Mouse (Mus musculus) adrenal gland, postnatal 36 days (tissue): ENCODE measurements around the gene Glcci1. TPM values are rescaled to one million over a fixed set of nuclear protein-coding genes. Genes with fewer than 3 reads are reported as not detected.

Source experiments
- DNase-seq, 2 experiments: peaks; one replicate each; pipeline ENCODE4 v3.0.0; 2021; ENCODE audit warnings: mixed read lengths in 1 of 2
- total RNA-seq, 2 experiments: library from RNA; stranded (reverse); gene quantifications; 2 replicates each; pipeline ENCODE4 v1.2.3; 2021

Glcci1 gene
- total RNA-seq, 2 experiments from 2014 or later: 26.8 to 27.3 TPM

DNA sequence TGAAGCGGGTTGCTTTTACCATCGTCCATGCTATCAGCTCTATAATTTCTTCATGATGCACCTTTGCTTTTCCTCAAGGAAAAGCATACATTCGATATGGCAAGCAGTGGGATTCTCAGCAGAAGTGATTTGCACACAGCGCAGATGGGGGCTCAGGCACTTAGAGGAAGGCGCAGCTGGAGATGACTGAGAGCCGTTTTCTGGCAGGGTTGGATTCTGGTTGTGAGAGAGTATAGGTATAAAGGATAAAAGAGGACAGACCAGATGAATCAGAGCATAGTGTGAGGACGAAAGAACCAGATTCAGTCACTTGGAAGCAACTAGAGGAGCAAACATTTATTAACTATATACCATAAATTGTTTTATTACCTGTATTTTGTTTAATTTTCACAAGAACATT, 36.4 kb downstream of the Glcci1 start:
- no peak for DNase-seq

DNA sequence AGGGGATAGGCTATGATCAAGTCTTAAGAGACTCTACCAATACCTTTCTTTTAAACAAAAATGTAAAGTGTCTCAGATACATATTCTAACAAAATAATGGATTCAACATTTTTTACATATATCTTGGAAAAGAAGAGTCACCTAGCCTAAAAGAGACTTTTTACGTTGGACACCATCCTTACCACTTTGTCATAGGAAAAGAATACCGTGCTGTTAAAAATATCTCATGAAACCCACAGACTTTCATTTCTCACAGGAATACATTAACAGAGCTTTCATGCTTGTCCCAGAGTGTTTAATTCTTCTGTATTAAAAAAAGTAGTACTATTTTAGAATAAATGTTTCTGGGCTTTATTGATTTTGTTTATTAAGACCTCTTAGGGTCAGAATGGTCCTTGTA, 41.8 kb downstream of the Glcci1 start:
- no peak for DNase-seq

DNA sequence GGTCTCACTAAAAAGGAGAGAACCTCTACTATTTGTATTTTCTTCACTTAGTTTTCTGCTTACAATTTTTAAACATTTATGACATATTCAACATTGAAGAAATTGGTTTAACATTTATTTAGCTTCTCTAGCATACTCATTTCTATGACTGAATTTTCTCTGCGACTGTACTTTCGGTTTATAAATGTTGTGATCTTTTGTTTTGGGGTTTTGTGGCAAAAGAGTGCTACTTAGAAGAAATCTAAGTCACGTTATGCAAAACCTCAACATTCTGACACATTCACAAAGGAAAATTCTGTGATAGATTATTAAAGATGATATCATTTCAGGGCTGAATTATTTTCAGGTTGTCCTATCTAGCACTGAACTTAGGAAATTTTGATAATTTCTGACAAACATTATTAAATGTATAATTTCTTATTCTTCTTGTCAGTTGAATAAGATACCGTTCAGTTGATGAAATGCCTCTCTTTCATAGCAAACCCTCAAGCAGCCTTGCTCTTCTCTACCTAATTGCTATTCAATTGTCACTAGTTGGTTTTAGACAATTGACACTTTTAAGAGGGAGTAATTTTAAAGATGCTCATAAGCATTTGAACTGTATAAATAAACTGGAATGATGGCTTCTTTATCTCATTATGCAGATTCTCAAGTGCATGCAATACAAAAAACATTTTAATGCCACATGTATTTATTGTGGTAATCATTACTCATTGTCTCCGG, 47.6 kb downstream of the Glcci1 start:
- no peak for DNase-seq

DNA sequence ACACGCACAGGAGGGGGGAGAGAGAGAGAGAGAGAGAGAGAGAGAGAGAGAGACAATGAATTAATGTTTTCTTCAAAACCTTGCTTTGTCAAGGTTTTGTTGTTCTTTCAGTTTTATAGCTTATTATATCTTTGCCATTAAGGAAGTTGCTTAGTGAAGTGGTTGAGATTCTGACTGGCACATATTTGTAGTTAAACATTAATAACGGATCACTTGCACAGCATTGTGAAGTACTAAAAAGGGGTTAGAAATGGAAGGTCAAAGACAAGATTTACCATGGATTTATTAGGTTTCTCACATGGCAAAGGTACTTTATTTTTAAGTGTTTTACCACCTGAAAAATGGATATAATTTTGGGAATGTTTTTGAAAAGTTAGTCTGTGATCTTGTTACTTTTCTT, 51.3 kb downstream of the Glcci1 start:
- no peak for DNase-seq

DNA sequence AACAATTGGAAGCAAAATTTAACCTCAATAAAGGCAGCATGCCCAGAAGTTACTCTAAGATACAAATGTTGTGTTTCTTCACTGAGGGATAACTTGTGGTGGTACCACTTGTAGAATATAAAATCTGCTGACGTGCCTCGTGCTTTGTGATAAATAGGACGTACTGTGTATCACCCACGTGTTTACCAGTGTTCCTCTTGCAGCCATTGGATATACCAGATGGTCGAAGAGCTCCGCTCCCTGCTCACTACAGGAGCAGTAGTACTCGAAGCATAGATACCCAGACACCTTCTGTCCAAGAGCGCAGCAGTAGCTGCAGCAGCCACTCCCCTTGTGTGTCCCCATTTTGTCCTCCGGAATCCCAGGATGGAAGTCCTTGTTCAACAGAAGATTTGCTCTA, 73.0 kb downstream of the Glcci1 start:
- DNase-seq: no peak

DNA sequence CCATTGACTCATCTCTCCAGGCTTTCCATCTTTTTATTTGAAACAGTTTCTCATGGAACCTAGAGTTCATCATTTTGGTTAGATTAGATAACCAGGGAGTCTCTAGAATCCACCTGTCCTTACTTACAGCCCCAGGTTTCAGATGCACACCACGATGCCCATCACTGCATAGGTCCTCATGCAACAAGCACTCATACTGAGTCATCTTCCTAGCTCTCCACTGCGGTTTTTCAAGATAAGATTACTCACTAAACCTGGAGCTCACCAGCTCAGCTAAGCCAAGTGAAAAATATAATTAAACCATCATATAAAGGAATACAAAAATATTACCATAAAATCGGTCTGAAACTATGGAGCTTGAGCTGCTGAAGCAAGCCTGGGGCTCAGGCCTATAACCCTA, 74.5 kb downstream of the Glcci1 start:
- DNase-seq: no peak

DNA sequence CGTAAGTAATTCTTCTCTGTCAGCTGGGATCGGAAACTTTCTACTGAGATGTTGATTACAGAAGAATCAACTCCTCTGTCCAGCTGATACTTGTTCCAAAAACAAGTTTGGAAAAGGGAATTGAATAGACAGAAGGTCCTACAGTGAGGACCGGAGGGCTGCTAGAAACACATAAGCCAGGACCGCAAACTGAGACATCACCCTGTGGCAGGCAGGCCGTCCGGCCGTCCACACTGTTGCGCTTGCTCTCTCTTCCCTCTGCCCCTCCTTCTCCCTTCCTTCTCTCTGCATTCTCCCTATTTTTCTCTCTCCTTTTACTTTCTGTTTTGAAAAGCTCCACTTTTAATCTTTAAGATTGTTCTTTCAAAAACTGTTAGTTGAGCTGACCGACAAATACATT, 82.3 kb downstream of the Glcci1 start:
- peak in 1 of 2 experiments; percentile 5 for DNase-seq

DNA sequence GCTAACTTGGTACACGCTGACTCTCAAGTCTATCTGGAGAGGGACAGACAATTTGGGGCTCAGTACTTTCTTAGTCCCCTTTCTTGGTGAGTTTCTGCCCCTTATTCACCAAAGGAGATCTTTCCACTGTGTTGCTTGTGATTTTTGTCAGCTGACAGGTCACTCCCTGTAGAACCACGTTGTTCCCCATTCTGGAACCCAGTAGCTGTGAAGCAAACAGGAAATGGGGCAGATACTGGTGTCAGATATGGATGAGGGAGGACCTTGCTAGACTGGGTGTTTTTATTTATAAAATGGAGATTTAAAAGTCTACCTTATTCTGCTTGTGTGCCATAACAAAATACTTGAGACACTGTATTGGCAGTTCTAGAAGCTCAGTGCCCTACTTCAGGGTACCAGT, 108.0 kb downstream of the Glcci1 start:
- DNase-seq: no peak

DNA sequence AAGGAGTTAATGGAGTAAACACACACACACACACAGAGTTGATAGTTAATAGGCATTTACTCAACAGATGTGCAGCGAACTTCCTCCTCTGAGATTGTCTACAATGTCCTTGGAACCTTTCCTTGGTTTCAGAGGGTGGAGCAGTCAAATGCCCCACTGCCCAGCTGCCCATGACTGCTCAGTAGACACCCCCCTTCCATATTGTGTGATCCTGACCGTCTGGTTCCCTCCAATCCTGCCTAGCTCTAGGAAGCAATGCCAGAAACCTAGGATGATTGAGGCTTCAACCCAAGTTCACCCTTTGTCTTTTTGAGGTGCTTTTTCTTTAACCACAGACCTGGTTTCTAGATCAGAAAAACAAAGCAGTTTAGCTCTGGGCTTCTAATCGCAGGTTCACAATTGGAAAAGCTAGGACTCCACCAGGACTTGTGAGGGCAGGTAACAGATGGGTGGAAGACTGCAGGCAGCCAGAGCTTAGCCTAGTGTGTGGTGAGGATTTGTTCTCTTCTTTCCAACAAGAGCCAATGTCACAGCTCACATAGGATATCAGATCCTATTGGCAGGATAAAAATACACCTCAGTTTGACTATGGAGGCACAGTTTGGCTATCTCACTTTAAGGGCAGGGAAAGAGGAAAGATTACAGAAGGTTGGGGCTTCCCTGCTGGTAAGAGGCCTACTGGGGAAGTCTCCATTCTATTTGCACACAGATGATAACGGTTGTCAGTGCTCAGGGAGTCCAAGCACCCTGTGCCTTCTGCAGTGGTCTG, 110.4 kb downstream of the Glcci1 start:
- no peak for DNase-seq

DNA sequence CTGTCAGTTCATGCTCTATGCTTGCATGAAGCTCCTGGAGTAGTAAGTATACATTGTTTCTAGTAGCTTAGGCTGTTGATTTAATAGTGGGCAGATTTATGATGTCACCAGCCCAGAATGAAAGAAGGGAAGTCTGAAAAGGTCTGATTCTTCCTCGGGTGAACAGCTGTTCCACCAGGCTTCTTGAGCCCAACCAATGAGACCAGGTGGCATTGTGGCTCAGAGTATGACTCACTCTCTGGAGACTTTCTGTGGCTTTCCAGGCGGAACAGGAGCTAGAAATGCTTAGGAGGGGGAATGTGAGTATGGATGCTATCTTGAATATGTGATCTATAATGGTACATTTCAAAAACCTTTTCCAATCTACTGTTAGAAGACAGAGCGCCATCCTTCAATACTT, 113.6 kb downstream of the Glcci1 start:
- DNase-seq: no peak

DNA sequence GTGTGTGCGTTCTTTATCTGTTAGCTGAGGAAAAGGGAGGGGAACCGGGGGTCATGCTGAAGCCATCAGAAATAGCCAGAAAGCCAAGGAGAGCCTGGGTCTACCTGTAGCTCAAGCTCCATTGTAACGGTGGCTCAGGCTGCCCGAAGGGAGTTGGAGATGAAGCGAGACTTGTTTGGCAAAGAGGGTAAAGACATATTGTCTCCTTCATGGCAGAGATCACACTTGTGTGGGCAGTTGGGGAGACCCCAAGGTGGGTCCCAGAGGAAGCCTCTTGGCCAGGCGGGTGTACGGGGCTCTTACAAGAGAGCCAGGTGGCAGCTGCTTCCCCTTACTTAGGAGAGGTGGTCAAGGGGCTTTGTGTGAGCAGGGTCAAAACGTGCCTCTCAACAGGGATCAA, 118.8 kb downstream of the Glcci1 start:
- DNase-seq: no peak

DNA sequence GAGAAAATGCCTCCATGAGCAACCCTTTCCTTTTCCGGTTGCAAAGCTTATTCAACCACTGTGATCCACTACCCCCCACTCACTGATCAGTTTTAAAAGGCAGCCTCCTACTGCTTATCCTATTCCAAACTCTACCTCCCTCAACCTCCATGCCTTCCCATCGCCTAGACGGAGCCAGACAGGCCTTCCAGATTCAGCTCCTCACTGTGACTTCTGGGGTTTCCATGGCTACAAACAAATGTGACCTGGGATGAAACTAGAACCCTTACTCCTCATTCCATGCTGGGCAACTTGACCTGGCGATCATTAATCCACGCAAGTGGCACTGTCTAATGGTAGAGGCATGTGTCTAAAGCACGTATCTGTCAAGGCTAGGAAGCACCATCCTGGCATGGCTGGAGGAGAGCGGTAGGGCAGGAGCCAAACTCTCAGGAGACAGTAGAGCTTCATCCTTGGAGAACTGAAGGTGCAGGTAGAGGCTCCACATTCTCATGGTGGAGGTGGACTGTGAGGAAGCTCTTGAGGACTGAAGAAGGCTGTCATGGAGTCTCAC, 119.4 kb downstream of the Glcci1 start:
- no peak for DNase-seq

DNA sequence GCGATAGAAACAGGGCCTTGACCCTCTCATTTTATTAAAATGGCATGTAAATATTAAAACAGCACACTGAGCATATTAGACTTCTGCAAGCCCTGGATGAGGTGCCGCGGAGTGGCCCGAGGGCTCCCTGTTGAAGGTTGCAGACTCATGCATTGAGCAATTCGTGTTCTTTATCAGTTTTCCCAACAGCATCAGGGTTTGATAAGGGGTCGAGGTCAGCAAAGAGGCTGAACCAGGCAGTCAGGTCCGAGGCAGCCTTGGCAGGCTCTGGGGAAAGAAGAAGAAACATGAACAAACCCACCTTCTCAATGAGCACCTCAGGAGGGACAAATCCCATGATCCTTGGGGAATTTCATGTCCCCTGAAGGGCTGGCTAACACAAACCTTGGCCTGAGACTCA, 121.1 kb downstream of the Glcci1 start:
- peak in 1 of 2 experiments; percentile 15 for DNase-seq

DNA sequence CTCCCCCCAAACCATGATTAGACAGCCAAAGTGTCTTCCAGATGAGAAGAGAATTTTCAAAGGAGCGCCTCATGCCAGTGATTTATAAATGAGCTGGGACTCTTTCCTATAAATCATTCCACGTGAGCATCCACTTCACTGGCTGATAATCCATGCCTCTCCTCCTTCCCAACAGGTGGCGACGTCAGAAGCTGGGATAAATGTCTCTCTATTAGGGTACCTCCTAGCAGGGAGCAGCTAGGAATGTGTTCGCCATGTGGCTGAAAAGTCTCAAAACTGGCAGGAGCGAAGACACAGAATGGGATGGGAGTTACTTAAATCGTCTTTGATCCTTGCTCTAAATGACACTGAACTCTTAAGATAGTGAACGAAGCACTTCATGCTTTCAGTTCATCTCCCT, 122.0 kb downstream of the Glcci1 start:
- no peak for DNase-seq

DNA sequence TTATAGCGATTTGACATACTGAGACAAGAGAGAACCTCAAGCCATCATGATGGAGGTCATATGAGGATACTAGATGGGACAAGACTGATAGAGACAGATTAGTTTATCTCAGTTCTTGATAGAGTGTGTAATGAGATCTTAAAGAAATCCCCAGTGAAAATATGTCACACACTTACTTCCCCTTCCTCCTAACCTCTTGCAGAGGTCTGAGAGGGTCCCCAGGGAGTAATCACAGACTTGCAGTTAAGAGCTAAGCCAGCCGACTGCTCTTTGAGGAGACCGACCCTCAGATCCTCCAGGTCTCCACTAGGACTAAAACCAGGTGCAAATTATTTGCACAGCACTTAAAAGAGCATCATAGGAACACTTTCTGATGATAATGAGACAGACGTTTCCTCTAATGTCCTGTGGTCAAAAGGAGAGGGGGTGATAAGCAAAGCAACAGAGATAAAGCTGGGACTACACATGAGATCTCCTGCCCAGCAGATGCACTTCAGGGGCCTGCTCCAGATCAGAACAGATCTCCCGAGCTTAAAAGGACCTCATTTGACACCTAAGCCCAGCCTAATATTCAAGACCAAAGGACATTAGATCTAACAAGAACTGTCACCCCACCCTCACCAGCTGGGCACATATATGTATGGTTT, 122.7 kb downstream of the Glcci1 start:
- no peak for DNase-seq

DNA sequence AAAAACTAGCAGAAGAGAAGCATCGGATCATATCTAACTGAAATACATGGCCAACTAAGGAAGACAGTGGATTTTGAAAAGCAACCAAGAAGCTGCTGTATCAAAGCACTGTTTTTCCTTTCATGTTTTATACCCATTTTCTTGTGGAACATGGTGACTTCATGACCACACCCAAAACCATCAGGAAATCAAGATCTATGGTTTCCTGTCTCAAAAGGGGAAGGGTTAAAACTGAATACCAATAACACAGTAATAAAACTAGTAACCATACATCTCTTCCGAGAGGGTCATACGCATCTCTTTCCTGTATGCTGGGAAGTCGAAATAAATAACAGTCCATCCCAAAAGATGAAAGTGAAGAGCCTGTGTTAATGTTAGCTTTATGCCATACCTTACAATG, 123.3 kb downstream of the Glcci1 start:
- DNase-seq: no peak

DNA sequence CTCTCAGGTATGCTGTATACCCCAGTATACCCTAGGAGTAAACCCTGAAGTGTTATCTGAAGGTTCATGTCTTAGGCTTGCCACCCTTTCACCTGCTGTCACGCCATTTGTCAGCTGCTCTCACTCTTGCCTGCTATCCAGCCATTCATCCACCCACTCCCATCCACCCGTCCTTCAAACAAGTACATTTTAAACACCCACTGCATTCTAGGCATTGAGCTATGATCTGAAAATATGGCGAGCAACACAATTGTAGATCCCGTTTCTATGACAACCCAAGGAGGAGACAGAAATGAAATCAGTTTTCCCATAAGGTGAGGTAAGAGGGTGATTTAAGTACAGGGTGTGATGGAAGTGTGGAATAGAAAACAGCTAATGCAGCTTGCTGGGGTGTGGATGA, 128.7 kb downstream of the Glcci1 start:
- no peak for DNase-seq

DNA sequence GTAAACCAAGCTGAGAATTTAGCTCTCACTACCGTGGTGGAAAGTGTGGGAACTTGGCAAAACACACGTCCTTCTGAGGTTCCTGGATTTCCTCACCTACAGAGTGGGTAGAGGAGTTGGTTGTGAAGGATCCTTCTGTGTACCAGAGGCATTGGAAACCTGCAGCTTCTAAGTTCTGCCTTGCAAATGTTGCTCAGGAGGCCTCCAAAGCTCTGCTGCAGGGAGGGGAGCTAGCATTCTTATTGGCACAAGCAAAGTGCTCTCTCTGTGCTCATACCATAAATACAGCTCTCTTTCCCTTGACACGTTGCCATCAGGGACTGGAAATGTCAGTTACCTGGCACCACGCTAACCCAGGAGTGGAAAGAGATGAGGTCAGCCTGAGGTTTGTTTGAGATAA, 129.5 kb downstream of the Glcci1 start:
- DNase-seq: no peak

DNA sequence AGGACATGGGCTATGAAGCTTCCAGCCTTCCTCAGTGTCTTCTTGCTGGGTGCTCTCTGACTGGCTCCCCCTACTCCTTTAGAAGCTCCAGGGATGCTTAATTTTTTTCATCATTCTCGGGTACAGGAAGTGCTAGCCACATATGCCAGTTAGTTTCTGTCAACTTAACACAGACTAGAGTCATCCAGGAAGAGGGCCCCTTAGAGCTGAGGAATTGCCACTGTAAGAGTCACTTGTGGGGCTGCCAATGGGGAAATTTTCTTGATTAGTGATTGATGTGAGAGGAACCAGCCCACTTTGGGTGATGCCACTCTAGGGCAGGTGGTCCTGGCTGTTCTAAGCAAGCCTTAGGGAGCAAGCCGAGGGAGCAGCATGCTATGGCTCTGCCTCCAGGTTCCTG, 130.1 kb downstream of the Glcci1 start:
- DNase-seq: no peak

DNA sequence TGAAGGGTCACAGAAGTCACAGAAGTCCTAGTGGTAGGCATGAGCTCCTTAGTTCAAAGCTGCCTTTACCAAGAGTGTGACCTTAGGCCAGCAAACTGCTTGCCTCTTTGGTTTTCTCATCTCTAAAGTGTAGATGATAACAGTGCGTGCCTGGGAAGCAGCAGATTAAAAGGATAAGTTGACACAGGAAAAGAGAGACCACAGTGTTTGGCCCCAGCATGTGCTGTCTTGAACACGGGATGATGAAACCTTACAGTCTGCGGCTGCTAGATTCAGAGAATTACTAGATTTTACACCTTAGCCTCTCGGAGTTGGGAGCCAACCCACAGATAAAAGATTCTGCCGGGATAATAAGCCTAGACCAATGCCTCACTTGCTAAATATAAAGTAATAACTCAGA, 131.5 kb downstream of the Glcci1 start:
- no peak for DNase-seq

DNA sequence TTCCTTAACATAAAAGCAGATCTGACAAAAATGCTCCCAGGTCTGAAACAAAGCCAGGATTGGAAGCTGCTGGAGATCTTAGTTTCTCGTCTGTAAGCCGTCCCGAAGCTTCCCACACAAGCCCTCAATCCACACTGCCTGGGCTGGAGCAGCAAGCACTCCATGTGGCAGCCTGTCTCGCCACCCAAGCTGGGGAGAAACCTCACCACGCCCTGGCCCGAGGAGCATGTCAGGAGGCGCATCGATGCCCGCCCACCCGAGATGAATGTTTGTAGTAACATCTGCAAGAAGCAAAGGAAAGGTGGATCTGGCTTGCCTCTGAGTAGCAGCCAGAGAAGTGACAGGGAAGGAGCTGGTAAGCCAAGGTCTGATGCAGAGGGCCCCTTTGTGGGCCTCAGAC, 135.3 kb downstream of the Glcci1 start:
- DNase-seq: no peak

DNA sequence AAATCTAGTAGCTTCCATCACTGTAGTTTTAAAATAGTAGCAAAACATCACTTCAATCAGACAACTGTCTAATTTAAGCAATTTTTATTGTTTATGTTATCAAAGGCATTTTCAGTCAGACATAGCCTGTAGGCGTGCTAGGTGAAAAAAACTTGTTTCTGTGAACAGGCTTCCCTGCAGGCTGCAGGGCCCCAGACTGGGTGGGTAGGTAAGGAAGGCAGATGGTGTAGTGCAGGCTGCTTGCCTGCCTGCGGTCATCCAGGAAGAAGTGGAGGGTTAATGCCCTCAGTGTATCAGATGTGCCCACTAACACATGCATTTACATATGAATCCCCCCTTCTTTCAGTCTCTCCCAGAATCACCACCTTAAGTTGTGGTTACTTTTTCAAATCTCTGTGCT, 136.3 kb downstream of the Glcci1 start:
- DNase-seq: no peak
